Mouse (Mus musculus): Measurements from ENCODE around the gene Eda2r. TPM values are rescaled to one million over a fixed set of nuclear protein-coding genes. Genes with fewer than 3 reads are reported as not detected.

Gene Eda2r
- 2.4 TPM for polyA plus RNA-seq (2014; fragmentation: Illumina TruSeq; extraction: RNeasy Lipid Tissue Mini Kit (QIAGEN cat#74804); ENCODE audit: low read depth, low replicate concordance)

GRCm38 (mm10) chrX:97377065-97377421 lies at the start of gene Eda2r:
Gene Eda2r (minus strand): TSS chrX:97377216.

